Comparison of ENCODE assay signal across 8 mouse cellular contexts in genomic region chr17:88062860-88063580, GRCm38 (mm10). TPM values are rescaled to one million over a fixed set of nuclear protein-coding genes. Genes with fewer than 3 reads are reported as not detected.
DNase-seq lines count a peak whose midpoint lies in the region; ATAC-seq and TF ChIP-seq lines count a peak whose summit lies in the region.

No protein-coding gene starts in this region.

- H3K9me3 ChIP-seq in embryonic facial prominence, embryonic 15.5 days (replicated peaks), result no peaks in the 10 kb centered on the region
- no peaks in the 10 kb centered on the region for H3K9me3 ChIP-seq in intestine, postnatal 0 days (ENCODE audit: control insufficient read depth)
- H3K9me3 ChIP-seq in neural tube, embryonic 14.5 days (ENCODE audit: control insufficient read depth, low read length), result no peaks in the 10 kb centered on the region

- DNase-seq in lung, adult 2 months, result no peak
- no peak for DNase-seq in lung, postnatal 25 days (ENCODE audit: low spot score)
- DNase-seq in layer of hippocampus, postnatal 25 days (ENCODE audit: extremely low spot score in 1 of 2, low spot score in 1 of 2), result no peak
- DNase-seq in gastrocnemius, postnatal 4 days (ENCODE audit: low spot score in 2 of 2), result no peak

- 0 out of 2 replicates have a peak overlapping the region, but pooled peaks have one; percentile 15 for H3K9ac ChIP-seq in embryonic facial prominence, embryonic 15.5 days
- H3K9ac ChIP-seq in intestine, postnatal 0 days (ENCODE audit: low read depth, low read length), result no peak overlapping the region
- peak overlapping the region; percentile 100; the same call in 1 of the 2 replicates for H3K9ac ChIP-seq in neural tube, embryonic 14.5 days (replicated peaks; ENCODE audit: low read depth, low read length)

- ATAC-seq in embryonic facial prominence, embryonic 15.5 days (ENCODE audit: insufficient number of reproducible peaks, low FRiP score, low TSS enrichment, low read depth), result no peak
- no peak for ATAC-seq in intestine, postnatal 0 days
- no peak for ATAC-seq in neural tube, embryonic 14.5 days (ENCODE audit: low read depth)
- ATAC-seq in cerebellum, adult (ENCODE audit: insufficient number of reproducible peaks, low FRiP score, low TSS enrichment), result no peak

- H3K36me3 ChIP-seq in embryonic facial prominence, embryonic 15.5 days, result no peaks in the 10 kb centered on the region
- no peaks in the 10 kb centered on the region for H3K36me3 ChIP-seq in intestine, postnatal 0 days (ENCODE audit: control insufficient read depth, insufficient read depth)
- H3K36me3 ChIP-seq in neural tube, embryonic 14.5 days (ENCODE audit: control insufficient read depth, insufficient read depth, low read length), result no peaks in the 10 kb centered on the region

- peaks cover 12% of the 10 kb centered on the region for H3K4me1 ChIP-seq in lung, adult 2 months (ENCODE audit: control insufficient read depth, insufficient read depth, low read length)
- H3K4me1 ChIP-seq in embryonic facial prominence, embryonic 15.5 days, result peaks cover 10% of the 10 kb centered on the region
- H3K4me1 ChIP-seq in intestine, postnatal 0 days (replicated peaks; ENCODE audit: control insufficient read depth, insufficient read depth, low read length), result no peaks in the 10 kb centered on the region
- peaks cover 11% of the 10 kb centered on the region; the same call in 1 of the 2 replicates for H3K4me1 ChIP-seq in neural tube, embryonic 14.5 days (ENCODE audit: control insufficient read depth, insufficient read depth, low read length)

- no peak for TF ChIP-seq CTCF in lung, adult 2 months (IDR thresholded peaks at IDR 0.05; ENCODE audit: insufficient read depth, low read length)
- TF ChIP-seq CTCF in intestine, postnatal 0 days (IDR thresholded peaks at IDR 0.05; ENCODE audit: low read depth), result no peak

- H3K4me2 ChIP-seq in embryonic facial prominence, embryonic 15.5 days (replicated peaks), result peak overlapping the region; percentile 66
- peak overlapping the region; percentile 80 for H3K4me2 ChIP-seq in intestine, postnatal 0 days (replicated peaks; ENCODE audit: low read depth)
- peak overlapping the region; percentile 53 for H3K4me2 ChIP-seq in neural tube, embryonic 14.5 days (ENCODE audit: low read depth, low read length)

- WGBS in lung, adult 2 months, result 8% methylated on average over 8 of the region's 8 CpGs
- 10% methylated on average over 8 of the region's 8 CpGs for WGBS in embryonic facial prominence, embryonic 15.5 days
- WGBS in intestine, postnatal 0 days, result 29% methylated on average over 8 of the region's 8 CpGs
- WGBS in neural tube, embryonic 14.5 days, result 26% methylated on average over 8 of the region's 8 CpGs

- H3K27ac ChIP-seq in embryonic facial prominence, embryonic 15.5 days (replicated peaks), result no peak overlapping the region
- no peak overlapping the region for H3K27ac ChIP-seq in intestine, postnatal 0 days (ENCODE audit: low read depth, low read length)
- H3K27ac ChIP-seq in neural tube, embryonic 14.5 days (ENCODE audit: low read depth, low read length), result no peak overlapping the region

- H3K4me3 ChIP-seq in lung, adult 2 months (replicated peaks; ENCODE audit: extremely low read depth, low read depth, low read length), result peak overlapping the region; percentile 20
- H3K4me3 ChIP-seq in embryonic facial prominence, embryonic 15.5 days (replicated peaks), result peak overlapping the region; percentile 92
- H3K4me3 ChIP-seq in intestine, postnatal 0 days (ENCODE audit: low read depth, low read length), result peak overlapping the region; percentile 72
- H3K4me3 ChIP-seq in neural tube, embryonic 14.5 days (ENCODE audit: low read depth, low read length), result peak overlapping the region; percentile 86

- H3K27me3 ChIP-seq in embryonic facial prominence, embryonic 15.5 days, result no peaks in the 10 kb centered on the region
- no peaks in the 10 kb centered on the region for H3K27me3 ChIP-seq in intestine, postnatal 0 days (replicated peaks; ENCODE audit: control insufficient read depth, insufficient read depth, low read length)
- H3K27me3 ChIP-seq in neural tube, embryonic 14.5 days (ENCODE audit: control insufficient read depth, insufficient read depth, low read length), result no peaks in the 10 kb centered on the region

- no peak for TF ChIP-seq POLR2A in lung, adult 2 months (IDR thresholded peaks at IDR 0.05; ENCODE audit: borderline replicate concordance, extremely low read depth, low read depth, low read length)

RNA-seq across cellular contexts. Expression of gene Fbxo11, which starts 2.1 kb away (rescaled TPM):
- 17.9 and 37.7 TPM in 2 replicates for polyA plus RNA-seq in lung, adult 2 months (2012; rRNA removed)
- polyA plus RNA-seq in embryonic facial prominence, embryonic 15.5 days (2015; fragmentation: Nextera tagmentation; extraction: Ambion mirVana), result 19.4 and 19.6 TPM in 2 replicates
- polyA plus RNA-seq in intestine, postnatal 0 days (2015; fragmentation: Nextera tagmentation; extraction: Ambion mirVana), result 8.5 and 9.3 TPM in 2 replicates
- polyA plus RNA-seq in neural tube, embryonic 14.5 days (2014; fragmentation: Nextera tagmentation; extraction: Ambion mirVana), result 47.7 and 47.8 TPM in 2 replicates
- 100 to 1,000 TPM; 117 to 119 TPM for total RNA-seq in layer of hippocampus, postnatal 25 days (2021)
- total RNA-seq in gastrocnemius, postnatal 4 days (2021), result 10 to 100 TPM; 53.3 to 59.6 TPM

Comparison
In these comparisons a context has a peak if more than half of its experiments do, and no peak if none do; other contexts are left out.
1. H3K4me3 ChIP-seq: peak in every context shown above with its lines; median percentile 92 in embryonic facial prominence, embryonic 15.5 days; 86 in neural tube, embryonic 14.5 days; 72 in intestine, postnatal 0 days; 20 in lung, adult 2 months.